Mouse (Mus musculus): ENCODE measurements around the gene Zc3h8. TPM values are rescaled to one million over a fixed set of nuclear protein-coding genes. Genes with fewer than 3 reads are reported as not detected.
A peak's percentile ranks its signal among the peaks of the same experiment; 100 is the strongest.

The Zc3h8 gene
- total and polyA plus RNA-seq, 3 experiments: 5.8 to 6.5 TPM; not detected in 1

DNA sequence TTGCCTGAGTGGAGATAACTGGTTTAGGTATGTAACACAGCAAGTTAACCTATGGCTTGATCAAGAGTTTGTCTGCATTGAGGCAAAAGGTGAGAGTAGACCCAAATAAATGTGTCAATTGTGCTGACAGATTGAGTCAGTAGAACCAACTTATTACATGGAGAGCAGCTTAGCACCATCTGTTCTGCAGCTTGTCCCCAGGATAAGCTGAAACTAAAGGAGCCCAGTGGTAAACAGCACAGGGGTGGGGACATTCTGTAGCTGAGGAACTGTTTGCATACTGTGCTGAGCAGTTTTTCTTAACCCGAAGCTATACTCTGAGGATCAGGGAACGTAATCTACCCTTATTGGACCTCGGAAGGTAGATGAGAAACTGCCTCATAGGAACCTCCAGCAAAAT, 40.9 kb upstream of the Zc3h8 start:
- H3K4me3 ChIP-seq (ENCODE audit: control insufficient read depth in 1 of 2, insufficient read depth in 1 of 2, low read depth in 2 of 2, low read length in 2 of 2): no peak overlapping the region
- TF ChIP-seq CTCF (IDR thresholded peaks at IDR 0.05 in 2 of 3, conservative IDR thresholded peaks at IDR 0.05 in 1 of 3; ENCODE audit: control insufficient read depth in 1 of 3, insufficient read depth in 1 of 3, low read depth in 2 of 3, low read length in 3 of 3, poor library complexity in 1 of 3, severe bottlenecking in 1 of 3): no peak
- TF ChIP-seq MYB (IDR thresholded peaks at IDR 0.05; ENCODE audit: low read depth, low read length): no peak
- no peak for TF ChIP-seq MXI1 (IDR thresholded peaks at IDR 0.05; ENCODE audit: low read depth, low read length)
- no peak for TF ChIP-seq NELFE (IDR thresholded peaks at IDR 0.05; ENCODE audit: low read depth, low read length)
- no peak for TF ChIP-seq E2F4 (IDR thresholded peaks at IDR 0.05; ENCODE audit: borderline replicate concordance, low read depth, low read length)
- TF ChIP-seq TBP (IDR thresholded peaks at IDR 0.05; ENCODE audit: low read depth, low read length): no peak
- no peak for TF ChIP-seq GATA1 (IDR thresholded peaks at IDR 0.05; ENCODE audit: low read depth, low read length)
- H3K79me2 ChIP-seq (ENCODE audit: control insufficient read depth, insufficient read depth, low read length, poor library complexity): no peaks in the 10 kb centered on the region
- H3K9me3 ChIP-seq (replicated peaks; ENCODE audit: insufficient read depth, low read length): no peaks in the 10 kb centered on the region
- no peaks in the 10 kb centered on the region for H3K36me3 ChIP-seq (ENCODE audit: control insufficient read depth in 1 of 2, insufficient read depth in 2 of 2, low read length in 2 of 2)
- H3K9ac ChIP-seq (ENCODE audit: control insufficient read depth, low read depth, low read length, poor library complexity, severe bottlenecking): no peak overlapping the region
- no peaks in the 10 kb centered on the region for H3K4me1 ChIP-seq (ENCODE audit: control insufficient read depth in 1 of 2, insufficient read depth in 2 of 2, low read length in 2 of 2)
- DNase-seq (ENCODE audit: low read depth, low spot score): no peak
- H3K27ac ChIP-seq (ENCODE audit: control insufficient read depth, low read depth, low read length): no peak overlapping the region
- no peaks in the 10 kb centered on the region for H3K27me3 ChIP-seq (ENCODE audit: control insufficient read depth in 1 of 2, insufficient read depth in 2 of 2, low read length in 2 of 2)

DNA sequence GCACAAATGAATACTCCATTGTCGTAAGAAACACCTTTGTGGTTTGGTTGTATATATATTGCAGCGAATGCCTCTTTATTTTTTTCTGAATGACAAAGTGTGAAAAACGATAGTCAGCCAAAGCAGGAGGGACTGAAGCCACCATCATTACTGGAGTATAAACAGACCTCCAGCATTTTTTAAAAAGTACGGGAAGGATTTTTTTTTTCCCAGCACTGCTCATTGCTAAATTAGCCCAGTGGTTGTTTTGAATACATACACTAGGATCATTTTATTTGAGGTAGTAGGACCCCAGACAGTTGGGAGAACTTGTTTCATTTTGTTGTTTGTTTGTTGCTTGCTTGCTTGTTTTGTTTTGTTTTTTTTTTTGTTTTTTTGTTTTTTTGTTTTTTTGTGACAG, 31.7 kb upstream of the Zc3h8 start:
- peak; percentile 60 for DNase-seq (ENCODE audit: low read depth, low spot score)
- Histone ChIP-seq H3K27me3 (ENCODE audit: control insufficient read depth in 1 of 2, insufficient read depth in 2 of 2, low read length in 2 of 2) (no peaks in the 10 kb centered on the region), H3K4me3 (ENCODE audit: control insufficient read depth in 1 of 2, insufficient read depth in 1 of 2, low read depth in 2 of 2, low read length in 2 of 2) (peak overlapping the region; percentile 38 to 65; a peak in 3 of 4 replicates), H3K79me2 (ENCODE audit: control insufficient read depth, insufficient read depth, low read length, poor library complexity) (no peaks in the 10 kb centered on the region), H3K9me3 (replicated peaks; ENCODE audit: insufficient read depth, low read length) (no peaks in the 10 kb centered on the region), H3K36me3 (ENCODE audit: control insufficient read depth in 1 of 2, insufficient read depth in 2 of 2, low read length in 2 of 2) (peaks cover 0 to 22% of the 10 kb centered on the region in 2 experiments; a peak in 2 of 4 replicates), H3K4me1 (ENCODE audit: control insufficient read depth in 1 of 2, insufficient read depth in 2 of 2, low read length in 2 of 2) (peaks cover 8 to 19% of the 10 kb centered on the region in 2 experiments), H3K27ac (ENCODE audit: control insufficient read depth, low read depth, low read length) (0 out of 2 replicates have a peak overlapping the region, but pooled peaks have one; percentile 23), H3K9ac (ENCODE audit: control insufficient read depth, low read depth, low read length, poor library complexity, severe bottlenecking) (peak overlapping the region; percentile 68)
- TF ChIP-seq ZNF384 (IDR thresholded peaks at IDR 0.05; ENCODE audit: low read depth, low read length) (peak; percentile 80), ELF1 (IDR thresholded peaks at IDR 0.05; ENCODE audit: low read depth, low read length) (0 out of 2 replicates have a peak, but pooled peaks have one; percentile 10), POLR2AphosphoS2 (IDR thresholded peaks at IDR 0.05; ENCODE audit: low read length) (no peak), SIN3A (IDR thresholded peaks at IDR 0.05; ENCODE audit: low read length) (0 out of 2 replicates have a peak, but pooled peaks have one; percentile 25), BHLHE40 (IDR thresholded peaks at IDR 0.05; ENCODE audit: borderline replicate concordance, low read depth, low read length) (peak; percentile 78; the same call in 1 of the 2 replicates)

DNA sequence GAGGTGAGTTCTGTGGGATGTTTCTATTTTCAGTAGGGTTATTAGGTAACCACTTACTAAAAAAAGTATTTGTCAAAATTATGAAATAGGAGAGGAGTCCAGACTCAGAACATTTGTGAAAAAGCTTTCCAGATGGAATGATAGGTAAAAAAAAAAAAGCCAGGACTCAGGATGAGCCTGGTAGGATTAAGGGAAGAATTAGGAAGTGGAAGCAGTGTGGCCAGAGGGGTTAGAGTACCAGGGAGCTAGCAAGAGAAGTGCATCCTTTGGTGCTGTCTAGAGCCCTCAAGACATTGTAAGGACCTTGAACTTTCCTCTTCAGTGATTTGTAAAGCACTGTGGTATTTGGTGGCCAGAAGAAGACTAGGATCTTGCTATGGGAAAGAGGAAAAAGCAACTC, 28.4 kb upstream of the Zc3h8 start:
- H3K4me3 ChIP-seq (ENCODE audit: control insufficient read depth in 1 of 2, insufficient read depth in 1 of 2, low read depth in 2 of 2, low read length in 2 of 2): no peak overlapping the region
- H3K9me3 ChIP-seq (replicated peaks; ENCODE audit: insufficient read depth, low read length): no peaks in the 10 kb centered on the region
- H3K9ac ChIP-seq (ENCODE audit: control insufficient read depth, low read depth, low read length, poor library complexity, severe bottlenecking): no peak overlapping the region
- peaks cover 10% of the 10 kb centered on the region for H3K79me2 ChIP-seq (ENCODE audit: control insufficient read depth, insufficient read depth, low read length, poor library complexity)
- H3K36me3 ChIP-seq (ENCODE audit: control insufficient read depth in 1 of 2, insufficient read depth in 2 of 2, low read length in 2 of 2): peaks cover 0 to 36% of the 10 kb centered on the region in 2 experiments; a peak in 2 of 4 replicates
- no peaks in the 10 kb centered on the region for H3K27me3 ChIP-seq (ENCODE audit: control insufficient read depth in 1 of 2, insufficient read depth in 2 of 2, low read length in 2 of 2)
- peaks cover 10 to 23% of the 10 kb centered on the region in 2 experiments for H3K4me1 ChIP-seq (ENCODE audit: control insufficient read depth in 1 of 2, insufficient read depth in 2 of 2, low read length in 2 of 2)
- TF ChIP-seq ZMIZ1 (IDR thresholded peaks at IDR 0.05; ENCODE audit: low read depth, low read length) (no peak), NRF1 (IDR thresholded peaks at IDR 0.05; ENCODE audit: insufficient read depth, low read depth, low read length, poor library complexity, severe bottlenecking) (no peak), POLR2AphosphoS2 (IDR thresholded peaks at IDR 0.05; ENCODE audit: low read length) (no peak), MAZ (IDR thresholded peaks at IDR 0.05; ENCODE audit: low read depth, low read length) (no peak), BHLHE40 (IDR thresholded peaks at IDR 0.05; ENCODE audit: borderline replicate concordance, low read depth, low read length) (no peak), RCOR1 (IDR thresholded peaks at IDR 0.05; ENCODE audit: low read depth, low read length) (no peak), E2F4 (IDR thresholded peaks at IDR 0.05; ENCODE audit: borderline replicate concordance, low read depth, low read length) (no peak), POLR2AphosphoS5 (IDR thresholded peaks at IDR 0.05; ENCODE audit: borderline replicate concordance, low read depth, low read length) (no peak), SMC3 (IDR thresholded peaks at IDR 0.05; ENCODE audit: low read depth, low read length) (no peak), ZC3H11A (IDR thresholded peaks at IDR 0.05; ENCODE audit: low read depth, low read length) (no peak), EP300 (IDR thresholded peaks at IDR 0.05; ENCODE audit: low read depth in 1 of 2, low read length in 2 of 2) (no peak), ELF1 (IDR thresholded peaks at IDR 0.05; ENCODE audit: low read depth, low read length) (no peak), CHD2 (IDR thresholded peaks at IDR 0.05; ENCODE audit: low read length) (no peak), MYC (IDR thresholded peaks at IDR 0.05; ENCODE audit: low read depth, low read length) (no peak), ETS1 (IDR thresholded peaks at IDR 0.05; ENCODE audit: low read depth, low read length) (no peak), RAD21 (IDR thresholded peaks at IDR 0.05; ENCODE audit: low read depth, low read length) (no peak)
- DNase-seq (ENCODE audit: low read depth, low spot score): no peak
- no peak overlapping the region for H3K27ac ChIP-seq (ENCODE audit: control insufficient read depth, low read depth, low read length)
